Mouse (Mus musculus) ES-E14 (cell line): ENCODE measurements around the gene Ufd1. TPM values are rescaled to one million over a fixed set of nuclear protein-coding genes. Genes with fewer than 3 reads are reported as not detected.

Experiments used
- DNase-seq: peaks from one replicate; pipeline ENCODE4 v3.0.0-alpha.2; 2013; ENCODE audit warnings: low read depth, low spot score
- H3K27ac ChIP-seq: 2 replicates; pipeline ENCODE4 v1.5.1; 2012; ENCODE audit warnings: low read depth, mild to moderate bottlenecking, low read length, moderate library complexity, mixed read lengths; ENCODE audit not compliant: poor library complexity, insufficient read depth, severe bottlenecking
- H3K36me3 ChIP-seq: 2 replicates; pipeline ENCODE4 v1.6.1; 2012; ENCODE audit warnings: mild to moderate bottlenecking, low read length, moderate library complexity, mixed read lengths; ENCODE audit not compliant: control insufficient read depth, poor library complexity, insufficient read depth, severe bottlenecking
- H3K4me1 ChIP-seq, 2 experiments: fragments of 150-350 bp in 1 of 2; sonication (generic) in 1 of 2; 2 replicates each; pipeline ENCODE4 v1.6.1; 2012; ENCODE audit warnings: low read length in 2 of 2, mild to moderate bottlenecking in 1 of 2, mixed read lengths in 1 of 2; ENCODE audit not compliant: control insufficient read depth in 2 of 2, insufficient read depth in 2 of 2, poor library complexity in 1 of 2
- H3K4me3 ChIP-seq, 2 experiments: fragments of 150-350 bp in 1 of 2; sonication (generic) in 1 of 2; 2 replicates each; pipeline ENCODE4 v1.5.1; 2012; ENCODE audit warnings: low read length in 2 of 2, low read depth in 1 of 2, mild to moderate bottlenecking in 1 of 2, mixed read lengths in 1 of 2; ENCODE audit not compliant: insufficient read depth in 1 of 2, poor library complexity in 1 of 2, severe bottlenecking in 1 of 2
- H3K9ac ChIP-seq: 2 replicates; pipeline ENCODE4 v1.6.1; 2012; ENCODE audit warnings: low read depth, mild to moderate bottlenecking, low read length, mixed read lengths; ENCODE audit not compliant: poor library complexity, insufficient read depth, severe bottlenecking
- H3K9me3 ChIP-seq: fragments of 150-350 bp; sonication (generic); 2 replicates; pipeline ENCODE4 v1.6.1; 2012; ENCODE audit warnings: low read depth, mild to moderate bottlenecking, low read length; ENCODE audit not compliant: control insufficient read depth, insufficient read depth
- CHD2 ChIP-seq: IDR thresholded peaks from 2 replicates; pipeline ENCODE4 v1.6.1; 2014; ENCODE audit warnings: mild to moderate bottlenecking, low read depth, low read length, inconsistent platforms
- HCFC1 ChIP-seq: IDR thresholded peaks from 2 replicates; pipeline ENCODE4 v1.6.1; 2012; ENCODE audit warnings: low read length, inconsistent platforms, borderline replicate concordance; ENCODE audit not compliant: insufficient read depth
- MAFK ChIP-seq: IDR thresholded peaks from 2 replicates; pipeline ENCODE4 v1.6.1; 2014; ENCODE audit warnings: mild to moderate bottlenecking, low read depth, low read length, inconsistent platforms; ENCODE audit not compliant: insufficient read depth
- ZC3H11A ChIP-seq: IDR thresholded peaks from 2 replicates; pipeline ENCODE4 v1.6.1; 2012; ENCODE audit warnings: low read depth, mild to moderate bottlenecking, inconsistent platforms, low read length, borderline replicate concordance
- ZNF384 ChIP-seq: IDR thresholded peaks from 2 replicates; pipeline ENCODE4 v1.6.1; 2012; ENCODE audit warnings: low read depth, low read length, inconsistent platforms
- in situ Hi-C, 2 experiments: fragments of 600-800 bp; cut with MboI; formaldehyde crosslinking; loops; one replicate each; pipeline ENCODE4 v1.15.1; 2025; ENCODE audit warnings: low sequenced_read_pairs in 2 of 2, inconsistent platforms in 1 of 2; ENCODE audit not compliant: unreplicated experiment in 2 of 2
- total RNA-seq: library from RNA; depleted of rRNA; stranded (reverse); fragments of 300-350 nt; gene quantifications from 2 replicates; pipeline ENCODE4 v1.2.3, GENCODE M21; 2012

Gene Ufd1
- total RNA-seq, 1 experiment = 49.0 TPM

- Histone ChIP-seq H3K9me3 (no peaks in the 10 kb centered on the region), H3K36me3 (no peaks in the 10 kb centered on the region), H3K9ac (no peak overlapping the region), H3K27ac (no peak overlapping the region), H3K4me3 (no peak overlapping the region), H3K4me1 (peaks cover 4 to 21% of the 10 kb centered on the region in 2 experiments)
- TF ChIP-seq ZC3H11A = no peak
- no peak for TF ChIP-seq CHD2
- TF ChIP-seq HCFC1 = no peak
- DNase-seq = no peak
- in situ Hi-C loops = no loop called here
These were observed 37.6 kb upstream of the Ufd1 start for GRCm38 (mm10) chr16:18773936-18774335.

- TF ChIP-seq ZNF384 (no peak), ZC3H11A (no peak), CHD2 (no peak), MAFK (no peak), HCFC1 (no peak)
- no peak overlapping the region for H3K27ac ChIP-seq
- H3K4me1 ChIP-seq = peaks cover 2 to 18% of the 10 kb centered on the region in 2 experiments; a peak in 2 of 4 replicates
- no peaks in the 10 kb centered on the region for H3K9me3 ChIP-seq
- peaks cover 4% of the 10 kb centered on the region for H3K36me3 ChIP-seq
- DNase-seq = no peak
- H3K4me3 ChIP-seq = peak overlapping the region; percentile 47 to 69
- in situ Hi-C loops = no loop called here
- peak overlapping the region; percentile 27; the same call in 1 of the 2 replicates for H3K9ac ChIP-seq
These were observed 35.7 kb upstream of the Ufd1 start for GRCm38 (mm10) chr16:18775621-18776555.

GRCm38 (mm10) chr16:18776556-18777100, 35.0 kb upstream of the Ufd1 start, which contains the start of gene Cldn5:
Cldn5 (plus strand) TSS chr16:18776847.
- peak; percentile 63 for DNase-seq
- in situ Hi-C loops = no loop called here
- Histone ChIP-seq H3K9ac (peak within 1 kb of the TSS; percentile 51), H3K9me3 (no peaks in the 10 kb centered on the region), H3K4me1 (peaks cover 2 to 18% of the 10 kb centered on the region in 2 experiments; a peak in 2 of 4 replicates), H3K36me3 (peaks cover 6% of the 10 kb centered on the region), H3K27ac (no peak within 1 kb of the TSS), H3K4me3 (peak within 1 kb of the TSS; percentile 68 to 69)
- TF ChIP-seq MAFK (no peak), HCFC1 (no peak), ZNF384 (no peak)

- in situ Hi-C loops = no loop called here
- peaks cover 2 to 18% of the 10 kb centered on the region in 2 experiments; a peak in 2 of 4 replicates for H3K4me1 ChIP-seq
- no peaks in the 10 kb centered on the region for H3K9me3 ChIP-seq
- no peak overlapping the region for H3K27ac ChIP-seq
- TF ChIP-seq MAFK = no peak
- TF ChIP-seq HCFC1 = no peak
- TF ChIP-seq ZNF384 = no peak
- TF ChIP-seq CHD2 = no peak
- no peak for TF ChIP-seq ZC3H11A
- DNase-seq = no peak
- peak overlapping the region; percentile 68 to 69 for H3K4me3 ChIP-seq
- peak overlapping the region; percentile 51 for H3K9ac ChIP-seq
- H3K36me3 ChIP-seq = peaks cover 13% of the 10 kb centered on the region
These were observed 34.2 kb upstream of the Ufd1 start for GRCm38 (mm10) chr16:18777101-18778080.
